Mouse (Mus musculus) retina, embryonic 14.5 days (tissue): ENCODE measurements around the gene Tns2.
A peak's percentile ranks its signal among the peaks of the same experiment; 100 is the strongest.
"Not testable (repeated sequence)": the region's sequence is repeated elsewhere in the genome, so short reads cannot be mapped to it uniquely, and the experiment has no call there.

Experiments
- DNase-seq: peaks from one replicate; pipeline ENCODE4 v3.0.0-alpha.2; 2015; ENCODE audit warnings: low spot score

Gene Tns2

DNA sequence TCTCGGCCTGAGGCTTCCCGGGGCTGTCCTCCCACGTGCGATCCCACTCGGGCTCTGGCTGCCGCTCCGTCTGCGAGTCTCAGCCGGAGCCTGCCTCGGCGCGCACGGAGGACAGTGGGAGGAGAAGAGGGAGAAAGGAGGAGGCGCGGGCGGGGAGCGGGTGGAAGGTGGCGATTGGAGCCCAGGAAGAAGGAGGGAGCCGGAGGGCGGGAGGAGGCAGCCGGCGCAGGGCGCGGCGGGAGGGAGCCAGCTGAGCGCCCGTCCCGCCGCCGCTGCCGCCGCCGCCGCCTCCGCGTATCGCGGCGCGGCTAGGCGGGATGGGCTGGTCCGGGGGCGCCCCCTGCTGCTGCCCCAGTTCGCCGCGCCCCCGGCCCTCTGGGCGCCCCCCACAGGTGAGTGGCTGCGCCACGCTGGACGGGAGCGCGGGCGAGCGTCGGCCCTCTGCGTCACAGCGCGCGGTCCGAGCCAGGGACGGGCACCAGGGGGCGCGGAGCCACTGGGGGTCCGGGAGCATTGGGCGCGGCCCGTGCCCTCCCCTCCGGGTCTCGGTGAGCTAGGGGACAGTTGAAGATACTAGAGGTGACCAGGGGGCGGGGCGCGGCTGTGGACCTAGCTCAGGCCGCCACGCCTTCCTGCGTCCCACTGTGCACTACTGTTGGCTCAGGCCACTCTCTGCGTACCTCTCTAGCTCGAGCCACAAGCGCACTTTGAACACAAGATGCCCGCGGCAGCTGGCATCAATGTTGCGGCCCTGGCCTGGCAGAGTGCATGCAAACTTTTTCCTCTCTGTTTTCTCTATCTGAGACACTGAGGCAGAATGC is at the start of gene Tns2:
TSS of gene Tns2 (plus strand) at position 253 of the 821 bp plus-strand sequence.
- DNase-seq, result peak; percentile 78

DNA sequence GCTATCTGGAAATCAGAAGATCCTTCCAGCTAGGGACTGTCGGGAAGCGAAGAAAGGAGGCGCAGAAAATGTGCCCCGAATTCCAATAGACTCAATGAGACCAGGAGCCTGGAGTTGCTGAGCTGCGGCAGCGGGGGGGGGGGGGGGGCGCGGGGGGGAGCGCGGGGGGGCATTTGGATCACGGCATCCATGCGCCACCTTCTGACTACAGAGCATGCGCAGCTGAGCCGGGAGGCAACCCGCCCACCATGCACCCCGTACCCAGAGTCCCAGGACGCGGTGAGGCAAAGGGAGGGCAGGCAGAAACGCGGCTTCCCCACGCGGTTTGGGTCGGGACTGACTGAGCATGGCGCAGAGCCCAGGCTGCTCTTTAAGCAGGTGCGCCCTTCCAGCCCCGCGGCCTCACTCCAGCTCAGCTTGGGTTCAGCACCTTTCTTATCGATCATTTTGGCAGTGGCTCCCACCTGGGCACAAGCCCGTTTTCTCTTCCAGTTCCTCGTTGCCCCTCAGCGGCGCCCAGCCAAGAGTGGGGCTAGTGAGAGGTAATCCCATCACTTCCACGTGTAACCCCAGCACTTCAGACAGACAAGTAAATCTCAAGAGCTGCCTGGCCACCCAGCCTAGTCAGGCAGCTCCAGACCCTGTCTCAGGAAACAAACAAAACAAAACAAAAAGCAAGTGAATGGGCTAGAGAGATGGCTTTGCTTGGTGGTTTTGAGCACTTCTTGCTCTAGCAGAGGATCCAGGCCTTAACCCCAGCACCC is 48.1 kb upstream of the Tns2 start:
- peak; percentile 70 for DNase-seq

GRCm38 (mm10) chr15:102056495-102057174 is 43.6 kb upstream of the Tns2 start:
- DNase-seq, result no peak

DNA sequence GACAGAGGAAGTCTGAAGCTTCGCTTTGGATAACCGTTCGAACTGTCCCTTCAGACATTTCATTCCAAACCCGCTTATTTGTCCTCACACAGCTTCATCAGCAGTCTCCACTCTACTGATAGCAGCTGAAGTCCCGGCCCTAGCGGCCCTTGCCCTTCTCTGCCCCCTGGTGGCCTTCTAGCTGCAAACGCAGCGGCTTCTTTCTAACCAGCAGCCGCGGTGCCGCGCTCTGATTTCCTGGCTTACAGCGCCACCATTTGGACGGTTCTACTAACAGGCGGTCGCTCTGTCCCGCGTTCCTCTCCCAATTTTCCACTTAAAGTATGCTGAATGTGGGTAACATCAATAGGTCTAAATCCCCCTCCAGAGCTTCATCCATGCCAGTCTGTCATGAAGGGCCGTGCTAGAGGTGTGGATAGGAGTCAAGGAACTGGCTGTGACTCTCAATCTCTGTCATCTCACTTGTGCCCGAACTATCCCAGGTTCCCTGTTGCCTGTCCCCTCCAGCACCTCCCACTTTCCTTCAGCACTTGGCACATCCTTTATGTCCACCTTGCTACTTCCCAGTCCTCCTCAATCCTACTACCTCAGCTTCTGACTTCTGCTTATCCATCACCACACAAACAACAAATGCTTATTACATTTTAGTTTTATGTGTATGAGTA is 34.4 kb upstream of the Tns2 start:
- DNase-seq, result peak; percentile 99

- no peak for DNase-seq
These were observed 29.4 kb upstream of the Tns2 start for GRCm38 (mm10) chr15:102070476-102071467.

- DNase-seq, result no peak
These were observed 27.2 kb upstream of the Tns2 start for GRCm38 (mm10) chr15:102072963-102073558.

- DNase-seq, result peak; percentile 99
These were observed 26.6 kb upstream of the Tns2 start, which contains the start of gene Eif4b for GRCm38 (mm10) chr15:102073559-102074069. TSS of gene Eif4b (plus strand) at chr15:102073773.

- peak; percentile 66 for DNase-seq
These were observed 26.0 kb upstream of the Tns2 start for GRCm38 (mm10) chr15:102074070-102074731.

DNA sequence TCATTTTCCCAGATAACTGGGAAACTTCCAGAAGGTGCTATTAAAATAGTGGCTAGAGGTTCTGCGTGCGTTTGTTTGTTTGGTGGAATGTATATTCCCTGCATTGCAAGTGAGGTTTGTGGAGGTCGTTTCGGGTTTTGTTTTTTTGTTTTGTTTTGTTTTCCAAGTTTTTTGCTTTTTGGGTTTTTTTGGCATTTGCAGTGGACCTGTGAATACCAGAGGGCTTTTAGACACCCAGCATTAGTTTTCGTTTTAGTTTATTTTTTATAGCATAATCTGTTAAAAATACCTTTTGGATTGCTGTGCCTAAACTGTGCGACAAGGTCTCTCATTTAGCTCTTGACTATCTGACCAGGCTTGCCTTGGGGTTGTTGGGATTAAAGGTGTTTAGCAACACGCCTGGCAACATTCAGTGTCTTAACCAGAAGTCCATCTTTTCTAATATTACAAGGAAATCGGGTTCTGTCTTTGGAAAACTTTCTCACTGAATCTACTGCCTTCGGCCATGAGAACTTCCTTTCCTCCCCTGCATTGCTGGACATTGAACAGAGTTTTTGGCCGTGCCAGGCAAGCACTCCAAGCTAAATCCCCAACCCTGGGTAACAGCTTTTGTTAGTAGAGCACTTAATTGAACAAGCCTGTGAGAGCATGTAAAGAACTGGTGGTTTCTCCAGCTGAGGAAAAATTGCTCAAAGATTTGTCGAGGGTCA is 25.2 kb upstream of the Tns2 start:
- DNase-seq, result no peak

- DNase-seq, result no peak
These were observed 23.0 kb upstream of the Tns2 start for GRCm38 (mm10) chr15:102077111-102077677.

DNA sequence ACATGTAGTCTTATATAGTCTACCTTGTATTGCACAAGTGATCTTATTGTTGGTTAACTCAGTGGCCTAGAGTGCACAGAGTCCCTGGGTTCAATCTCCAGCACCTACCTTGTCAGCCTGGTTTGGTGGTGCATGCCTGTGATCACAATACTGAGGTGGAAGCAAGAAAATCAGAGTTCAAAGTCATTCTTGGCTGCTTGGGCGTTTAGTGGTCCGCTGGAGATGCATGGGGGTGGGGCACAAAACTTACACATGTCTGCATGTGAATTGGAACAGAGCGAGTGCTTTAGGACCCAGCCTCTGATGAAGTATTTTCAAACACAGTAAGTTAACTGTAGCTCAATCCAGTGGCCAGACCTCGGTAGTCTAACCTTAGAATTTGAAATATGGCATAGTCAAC is 21.0 kb upstream of the Tns2 start:
- no peak for DNase-seq

- not testable (repeated sequence) for DNase-seq
These were observed 20.3 kb upstream of the Tns2 start for GRCm38 (mm10) chr15:102079924-102080323.

DNA sequence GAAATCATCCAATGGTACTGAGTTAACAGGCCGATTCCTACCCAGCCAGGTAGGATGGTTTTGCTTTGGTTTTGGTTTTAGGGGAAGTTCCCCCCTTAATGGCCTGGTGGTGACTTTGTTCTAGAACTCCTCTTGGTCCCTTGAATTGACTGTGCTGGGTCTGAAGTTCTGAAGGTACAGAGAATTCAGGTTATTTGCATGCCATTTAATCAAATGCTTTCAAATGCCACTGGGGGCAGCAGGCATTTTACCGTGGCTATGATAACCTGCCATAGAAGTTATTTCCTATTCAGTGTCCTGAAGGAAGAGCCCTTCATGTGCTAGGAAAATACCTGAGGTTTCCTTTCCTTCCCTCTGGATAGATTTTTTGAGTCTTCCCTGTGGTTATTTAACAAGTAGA is 19.8 kb upstream of the Tns2 start:
- no peak for DNase-seq

GRCm38 (mm10) chr15:102082148-102082547 is 18.1 kb upstream of the Tns2 start:
- no peak for DNase-seq

- DNase-seq, result no peak
These were observed 17.2 kb upstream of the Tns2 start for GRCm38 (mm10) chr15:102083028-102083427.

- no peak for DNase-seq
These were observed 10.2 kb upstream of the Tns2 start for GRCm38 (mm10) chr15:102089914-102090585.

DNA sequence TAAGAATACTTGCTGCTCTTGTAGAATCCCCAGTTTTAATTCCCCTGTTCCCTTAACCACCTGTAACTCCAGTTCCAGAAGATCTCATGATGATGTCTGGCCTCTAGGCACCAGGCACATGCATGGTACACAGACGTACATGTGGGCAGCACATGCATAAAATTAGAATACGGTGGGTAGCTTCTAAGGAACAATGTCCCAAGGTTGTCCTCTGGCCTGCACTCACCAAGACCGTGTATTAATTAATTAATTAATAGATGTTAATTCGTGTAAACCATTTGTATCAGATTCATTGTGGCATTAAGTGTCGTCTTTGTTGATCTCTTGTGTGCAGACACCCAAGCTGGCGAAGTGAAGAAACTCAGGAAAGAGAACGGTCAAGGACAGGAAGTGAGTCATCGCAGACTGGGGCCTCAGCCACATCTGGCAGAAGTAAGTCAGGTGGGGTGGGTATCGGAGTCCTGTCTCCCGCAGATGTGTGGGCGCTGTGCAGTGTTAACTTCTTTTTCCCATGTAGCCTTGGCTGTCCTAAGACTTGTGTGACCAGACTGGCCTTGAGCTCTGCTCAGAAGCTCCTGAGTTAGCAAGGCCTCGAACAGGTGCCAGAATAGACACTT is 9.0 kb upstream of the Tns2 start:
- DNase-seq, result no peak

GRCm38 (mm10) chr15:102091688-102092087 is 8.5 kb upstream of the Tns2 start:
- DNase-seq, result no peak
